Mouse (Mus musculus) ES-Bruce4 (cell line): ENCODE measurements around the gene Zfp385b.

Source experiments
- CTCF ChIP-seq: IDR thresholded peaks from one replicate; pipeline ENCODE4 v1.8.1; 2011; ENCODE audit warnings: low read depth, low read length
- POLR2A ChIP-seq: IDR thresholded peaks from one replicate; pipeline ENCODE4 v1.8.1; 2011; ENCODE audit warnings: low read length; ENCODE audit not compliant: insufficient read depth

DNA sequence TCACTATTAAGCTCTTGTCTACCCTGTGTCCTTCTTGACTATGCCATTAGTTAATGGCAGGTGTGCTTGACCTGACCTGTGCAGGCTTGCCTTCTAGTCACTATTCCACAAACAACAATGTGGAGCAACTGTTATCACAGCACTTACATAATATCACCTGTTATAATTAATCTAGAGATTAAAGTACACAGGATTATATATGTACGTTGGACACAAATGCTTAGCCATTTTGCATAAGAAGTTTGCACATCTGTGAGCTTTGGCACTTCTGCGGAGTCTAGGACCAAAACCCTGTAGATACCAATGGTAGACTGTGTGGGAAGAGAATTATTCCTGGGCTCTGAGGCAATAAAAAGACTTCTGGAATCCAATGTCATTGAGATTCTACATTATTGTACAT is 165.8 kb downstream of the Zfp385b start:
- TF ChIP-seq CTCF: no peak
- no peak for TF ChIP-seq POLR2A
